Mouse (Mus musculus) liver, embryonic 13.5 days (tissue): ENCODE measurements at regions not wholly inside any gene's neighbourhood (a gene's known extent, or its start where the extent isn't known, plus 50 kb on each side); places are given as distances from the start of the nearest gene placed in this dataset.
A peak's percentile ranks its signal among the peaks of the same experiment; 100 is the strongest.

ENCODE experiments used
- ATAC-seq: fragments of 200-750 bp; cut with Nextera tagmentation; 2 replicates; pipeline ENCODE4 v1.8.0; 2017; ENCODE audit warnings: low read depth, mild to moderate bottlenecking, moderate number of reproducible peaks, moderate library complexity
- DNase-seq: peaks from one replicate; pipeline ENCODE4 v3.0.0; 2022
- H3K27ac ChIP-seq: fragments of 300-500 bp; sonication (generic); 2 replicates; pipeline ENCODE4 v1.5.1; 2015; ENCODE audit warnings: moderate library complexity, mild to moderate bottlenecking, inconsistent platforms
- H3K27me3 ChIP-seq: fragments of 300-500 bp; sonication (generic); 2 replicates; pipeline ENCODE4 v1.6.1; 2015; ENCODE audit warnings: mild to moderate bottlenecking, inconsistent platforms
- H3K36me3 ChIP-seq: fragments of 300-500 bp; sonication (generic); 2 replicates; pipeline ENCODE4 v1.6.1; 2015; ENCODE audit warnings: mild to moderate bottlenecking, inconsistent platforms
- H3K4me1 ChIP-seq: fragments of 300-500 bp; sonication (generic); replicated peaks from 2 replicates; pipeline ENCODE4 v1.6.1; 2015; ENCODE audit warnings: inconsistent platforms
- H3K4me2 ChIP-seq: fragments of 300-500 bp; sonication (generic); 2 replicates; pipeline ENCODE4 v1.6.1; 2015; ENCODE audit warnings: inconsistent platforms, mild to moderate bottlenecking, moderate library complexity
- H3K4me3 ChIP-seq: fragments of 300-500 bp; sonication (generic); replicated peaks from 2 replicates; pipeline ENCODE4 v1.5.1; 2015; ENCODE audit warnings: mild to moderate bottlenecking, inconsistent platforms
- H3K9ac ChIP-seq: fragments of 300-500 bp; sonication (generic); 2 replicates; pipeline ENCODE4 v1.6.1; 2015; ENCODE audit warnings: mild to moderate bottlenecking, inconsistent platforms
- H3K9me3 ChIP-seq: fragments of 300-500 bp; sonication (generic); replicated peaks from 2 replicates; pipeline ENCODE4 v1.6.1; 2016; ENCODE audit warnings: inconsistent platforms
- WGBS: fragments of 180-500 bp; shearing (Covaris S2); methylation state at CpG from one replicate; pipeline ENCODE4 v1.1.7; 2015; ENCODE audit not compliant: insufficient replicate concordance; 5-methylcytosine and 5-hydroxymethylcytosine counted together

- Histone ChIP-seq H3K4me3 (no peak overlapping the region), H3K36me3 (no peaks in the 10 kb centered on the region), H3K4me1 (no peaks in the 10 kb centered on the region), H3K9me3 (no peaks in the 10 kb centered on the region), H3K4me2 (no peak overlapping the region), H3K27me3 (no peaks in the 10 kb centered on the region), H3K27ac (no peak overlapping the region), H3K9ac (no peak overlapping the region)
- no peak for DNase-seq
- no peak for ATAC-seq
- 51% methylated on average over 12 of the region's 12 CpGs for whole genome bisulfite sequencing
These were observed 333.6 kb downstream of the Agtpbp1 start for GRCm38 (mm10) chr13:59251252-59252006.

DNA sequence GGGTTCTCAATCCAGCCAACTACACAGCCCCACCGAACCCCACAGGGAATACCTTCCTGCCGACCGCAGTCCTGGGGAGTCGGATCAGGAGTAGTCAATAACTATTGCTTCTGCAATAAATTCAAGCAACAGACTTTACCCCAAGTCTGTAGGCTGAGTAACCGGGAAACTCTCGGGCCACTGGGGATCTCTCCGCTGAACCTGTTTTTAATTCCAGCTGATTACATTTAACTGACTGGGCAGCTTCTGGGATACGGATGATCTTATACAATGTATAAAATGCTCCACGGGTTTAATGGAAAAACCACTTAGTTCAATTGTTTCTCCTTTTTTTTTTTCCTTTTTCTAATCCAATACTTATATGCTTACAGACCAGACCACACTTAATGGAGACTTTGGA lies 336.6 kb downstream of the Agtpbp1 start:
- Histone ChIP-seq H3K27me3 (no peaks in the 10 kb centered on the region), H3K4me2 (no peak overlapping the region), H3K9ac (no peak overlapping the region), H3K27ac (no peak overlapping the region), H3K9me3 (no peaks in the 10 kb centered on the region), H3K4me1 (no peaks in the 10 kb centered on the region), H3K4me3 (no peak overlapping the region), H3K36me3 (no peaks in the 10 kb centered on the region)
- no peak for ATAC-seq
- no peak for DNase-seq
- WGBS: 70% methylated on average over 9 of the region's 9 CpGs

DNA sequence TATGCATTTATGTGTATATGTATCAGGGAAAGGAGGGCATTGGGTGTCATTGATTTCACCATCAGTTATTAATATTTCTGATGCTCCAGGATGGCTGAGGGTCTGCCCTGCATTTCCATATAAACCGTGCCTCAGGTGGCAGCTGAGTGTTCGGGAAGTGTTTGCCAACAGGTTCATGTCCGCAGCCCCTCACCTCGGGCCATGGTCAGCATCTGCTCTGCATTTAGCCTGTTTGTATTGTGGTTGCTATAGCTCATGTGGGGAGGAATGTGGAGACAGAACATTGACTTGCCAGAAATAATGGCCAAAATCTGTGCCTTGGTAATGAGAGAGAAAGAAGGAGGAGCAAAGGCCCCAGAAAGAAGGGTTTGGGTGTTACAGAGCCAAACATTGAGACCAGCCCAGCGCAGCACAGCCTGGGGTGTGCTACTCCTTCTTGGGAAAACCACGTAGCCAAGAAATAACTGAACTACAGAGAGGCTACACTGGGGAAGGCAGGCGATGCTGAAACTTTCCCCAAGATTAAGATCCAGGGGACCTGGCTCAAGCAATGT lies 338.0 kb downstream of the Agtpbp1 start:
- Histone ChIP-seq H3K36me3 (no peaks in the 10 kb centered on the region), H3K9ac (no peak overlapping the region), H3K4me3 (no peak overlapping the region), H3K27ac (no peak overlapping the region), H3K4me2 (no peak overlapping the region), H3K4me1 (no peaks in the 10 kb centered on the region), H3K9me3 (no peaks in the 10 kb centered on the region), H3K27me3 (no peaks in the 10 kb centered on the region)
- ATAC-seq (no peak), DNase-seq (no peak)
- WGBS: 74% methylated on average over 7 of the region's 7 CpGs

GRCm38 (mm10) chr13:59246070-59246469 lies 339.0 kb downstream of the Agtpbp1 start:
- ATAC-seq (no peak), DNase-seq (no peak)
- no peaks in the 10 kb centered on the region for H3K27me3 ChIP-seq
- no peak overlapping the region for H3K27ac ChIP-seq
- 31% methylated on average over 6 of the region's 6 CpGs for WGBS
- H3K4me1 ChIP-seq: no peaks in the 10 kb centered on the region
- no peak overlapping the region for H3K4me3 ChIP-seq
- no peak overlapping the region for H3K9ac ChIP-seq
- no peaks in the 10 kb centered on the region for H3K9me3 ChIP-seq
- H3K4me2 ChIP-seq: no peak overlapping the region
- no peaks in the 10 kb centered on the region for H3K36me3 ChIP-seq

GRCm38 (mm10) chr13:59244622-59245021 lies 340.4 kb downstream of the Agtpbp1 start:
- DNase-seq (no peak), ATAC-seq (no peak)
- Histone ChIP-seq H3K27ac (no peak overlapping the region), H3K9ac (no peak overlapping the region), H3K27me3 (no peaks in the 10 kb centered on the region), H3K4me1 (no peaks in the 10 kb centered on the region), H3K4me3 (no peak overlapping the region), H3K4me2 (no peak overlapping the region), H3K9me3 (no peaks in the 10 kb centered on the region), H3K36me3 (no peaks in the 10 kb centered on the region)
- 72% methylated on average over 1 of the region's 1 CpGs for WGBS

- DNase-seq: no peak
- ATAC-seq: no peak
These were observed 342.4 kb downstream of the Agtpbp1 start for GRCm38 (mm10) chr13:59242671-59243070.

DNA sequence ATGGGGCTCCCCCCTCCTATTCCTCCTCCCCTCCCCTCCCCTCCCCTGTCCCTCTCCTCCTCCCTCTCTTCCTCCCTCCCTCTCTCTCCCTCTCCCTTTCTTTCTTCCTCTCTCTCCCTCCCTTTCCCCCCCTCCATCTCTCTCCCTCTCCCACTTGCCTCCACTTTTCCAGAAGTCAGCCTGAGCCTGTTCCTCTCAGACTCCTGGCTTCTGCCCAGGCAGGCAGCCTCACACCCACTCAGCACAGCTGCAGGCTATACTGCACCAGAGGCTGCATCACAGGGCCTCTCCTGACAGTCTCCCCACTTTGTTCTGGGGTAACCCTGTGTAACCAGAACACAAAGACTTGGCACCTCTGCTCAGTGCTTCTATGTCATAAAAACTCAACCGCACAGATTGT lies 346.3 kb downstream of the Agtpbp1 start:
- Histone ChIP-seq H3K4me1 (no peaks in the 10 kb centered on the region), H3K9me3 (no peaks in the 10 kb centered on the region), H3K36me3 (no peaks in the 10 kb centered on the region), H3K4me2 (no peak overlapping the region), H3K4me3 (no peak overlapping the region), H3K27ac (no peak overlapping the region), H3K27me3 (no peaks in the 10 kb centered on the region), H3K9ac (no peak overlapping the region)
- DNase-seq (no peak), ATAC-seq (no peak)
- 65% methylated on average over 1 of the region's 1 CpGs for WGBS

More at GRCm38 (mm10) chr13:59242671-59243070, 342.4 kb downstream of the Agtpbp1 start:
- no peaks in the 10 kb centered on the region for H3K27me3 ChIP-seq
- H3K9ac ChIP-seq: no peak overlapping the region
- H3K4me1 ChIP-seq: no peaks in the 10 kb centered on the region
- H3K4me3 ChIP-seq: no peak overlapping the region
- 35% methylated on average over 4 of the region's 4 CpGs for WGBS
- no peaks in the 10 kb centered on the region for H3K9me3 ChIP-seq
- H3K4me2 ChIP-seq: no peak overlapping the region
- H3K36me3 ChIP-seq: no peaks in the 10 kb centered on the region
- no peak overlapping the region for H3K27ac ChIP-seq

DNA sequence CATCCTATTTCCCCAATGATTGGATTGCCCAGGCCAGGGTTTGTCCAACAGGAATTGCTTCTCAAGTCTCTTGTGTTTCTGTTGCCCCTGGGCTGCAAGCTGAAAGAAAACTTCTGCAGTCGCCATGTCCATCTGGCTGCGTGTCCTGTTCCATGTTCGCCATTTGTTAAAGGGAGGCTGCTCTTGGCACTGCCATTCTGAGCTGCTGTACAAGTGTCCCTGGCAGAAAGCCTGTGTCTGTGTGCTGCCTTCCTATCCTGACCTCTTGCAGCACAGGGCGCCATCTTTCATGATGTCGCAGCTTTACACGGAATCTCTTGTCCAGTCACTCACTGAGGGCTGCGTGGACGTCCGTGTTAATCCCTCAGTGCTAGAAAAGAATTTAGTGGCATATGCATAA lies 349.2 kb downstream of the Agtpbp1 start:
- Histone ChIP-seq H3K36me3 (no peaks in the 10 kb centered on the region), H3K4me3 (no peak overlapping the region), H3K27me3 (no peaks in the 10 kb centered on the region), H3K27ac (no peak overlapping the region), H3K9me3 (no peaks in the 10 kb centered on the region), H3K9ac (no peak overlapping the region), H3K4me1 (no peaks in the 10 kb centered on the region), H3K4me2 (no peak overlapping the region)
- WGBS: 76% methylated on average over 9 of the region's 9 CpGs
- no peak for DNase-seq
- no peak for ATAC-seq

DNA sequence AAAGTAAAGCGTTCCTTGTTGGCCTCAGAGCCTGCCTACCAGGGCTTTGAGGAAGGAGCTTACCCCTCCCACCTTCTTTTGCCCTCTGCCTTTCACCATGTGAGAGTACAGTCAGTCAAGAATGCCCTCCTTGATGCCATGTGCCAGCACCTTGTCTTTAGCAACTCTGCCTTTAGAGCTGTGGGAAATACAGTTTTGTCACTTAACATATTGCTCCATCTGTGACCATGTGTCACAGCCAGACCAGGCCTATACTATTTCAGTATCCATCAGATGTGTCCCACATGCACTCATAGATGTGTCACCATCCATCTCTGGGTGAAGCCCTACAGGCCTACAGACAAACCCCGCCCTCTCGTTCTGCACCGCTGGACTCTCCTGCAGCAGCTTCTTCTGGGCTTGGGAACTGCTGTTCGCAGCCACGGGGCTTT lies 355.9 kb downstream of the Agtpbp1 start:
- ATAC-seq (no peak), DNase-seq (no peak)
- H3K36me3 ChIP-seq: no peaks in the 10 kb centered on the region

DNA sequence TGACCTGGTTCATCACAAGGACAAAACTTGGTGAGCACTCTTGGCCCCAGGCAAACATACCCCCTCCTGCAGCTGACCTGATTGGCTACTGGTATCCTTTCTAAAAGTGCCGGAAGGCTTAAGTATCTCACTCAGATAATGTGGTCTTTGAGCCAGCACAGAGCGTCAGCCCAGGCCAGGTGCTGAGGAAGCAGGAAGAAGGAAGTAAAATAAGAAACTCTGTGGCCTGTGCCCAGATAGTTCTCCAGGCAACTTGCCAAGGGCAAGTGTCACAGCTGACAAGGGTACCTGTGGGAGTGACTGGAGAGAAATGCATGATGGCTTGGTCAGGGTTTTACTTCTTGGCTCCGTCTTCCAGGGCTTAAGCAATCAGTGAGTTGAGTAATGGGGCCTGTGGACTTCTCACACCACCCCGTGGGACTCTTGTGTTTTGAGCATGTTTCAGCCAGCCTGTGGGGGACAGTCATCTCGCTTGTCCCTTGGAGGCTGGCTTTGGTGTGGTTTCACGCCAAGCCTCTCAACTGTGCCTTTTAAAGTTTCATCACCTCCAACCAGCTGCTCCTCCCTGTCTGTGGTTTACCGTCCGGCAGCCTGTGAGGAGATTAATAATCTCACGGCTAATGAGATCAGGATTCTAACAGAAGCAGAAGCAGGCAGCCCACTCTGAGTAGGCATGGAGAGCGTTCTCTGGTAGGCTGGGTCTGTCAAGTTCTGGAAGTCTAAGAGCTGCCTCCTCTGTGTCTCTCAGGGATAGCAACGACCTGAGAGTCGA lies 356.8 kb downstream of the Agtpbp1 start:
- H3K9me3 ChIP-seq: no peaks in the 10 kb centered on the region
- 34% methylated on average over 12 of the region's 12 CpGs for WGBS
- H3K36me3 ChIP-seq: no peaks in the 10 kb centered on the region
- DNase-seq (no peak), ATAC-seq (peak; percentile 74)
- H3K27me3 ChIP-seq: no peaks in the 10 kb centered on the region
- no peak overlapping the region for H3K4me3 ChIP-seq
- H3K27ac ChIP-seq: no peak overlapping the region
- no peak overlapping the region for H3K4me2 ChIP-seq
- H3K4me1 ChIP-seq: no peaks in the 10 kb centered on the region
- no peak overlapping the region for H3K9ac ChIP-seq

More for the DNA sequence above, 355.9 kb downstream of the Agtpbp1 start:
- no peak overlapping the region for H3K4me2 ChIP-seq
- no peak overlapping the region for H3K27ac ChIP-seq
- no peaks in the 10 kb centered on the region for H3K27me3 ChIP-seq
- no peak overlapping the region for H3K4me3 ChIP-seq
- no peaks in the 10 kb centered on the region for H3K9me3 ChIP-seq
- no peak overlapping the region for H3K9ac ChIP-seq
- WGBS: 64% methylated on average over 6 of the region's 6 CpGs
- H3K4me1 ChIP-seq: no peaks in the 10 kb centered on the region

GRCm38 (mm10) chr13:59227523-59228058 lies 357.4 kb downstream of the Agtpbp1 start:
- no peak overlapping the region for H3K4me2 ChIP-seq
- no peaks in the 10 kb centered on the region for H3K36me3 ChIP-seq
- no peak for ATAC-seq
- no peak for DNase-seq
- H3K9ac ChIP-seq: no peak overlapping the region
- H3K9me3 ChIP-seq: no peaks in the 10 kb centered on the region
- no peak overlapping the region for H3K27ac ChIP-seq
- H3K27me3 ChIP-seq: no peaks in the 10 kb centered on the region
- 72% methylated on average over 13 of the region's 13 CpGs for WGBS
- H3K4me1 ChIP-seq: no peaks in the 10 kb centered on the region
- H3K4me3 ChIP-seq: no peak overlapping the region
